Mouse (Mus musculus) cerebellum, postnatal 10 days (tissue): ENCODE data around the gene Apob.
A peak's percentile ranks its signal among the peaks of the same experiment; 100 is the strongest.
"Not testable (repeated sequence)": the region's sequence is repeated elsewhere in the genome, so short reads cannot be mapped to it uniquely, and the experiment has no call there.

Experiments used
- DNase-seq, 2 experiments: peaks; one replicate each; pipeline ENCODE4 v3.0.0; 2021; ENCODE audit warnings: mixed read lengths in 2 of 2

The Apob gene

GRCm38 (mm10) chr12:7977466-7978189, at the start of gene Apob:
Apob (plus strand) TSS chr12:7977648.
- DNase-seq: peak in 1 of 2 experiments; percentile 11

DNA sequence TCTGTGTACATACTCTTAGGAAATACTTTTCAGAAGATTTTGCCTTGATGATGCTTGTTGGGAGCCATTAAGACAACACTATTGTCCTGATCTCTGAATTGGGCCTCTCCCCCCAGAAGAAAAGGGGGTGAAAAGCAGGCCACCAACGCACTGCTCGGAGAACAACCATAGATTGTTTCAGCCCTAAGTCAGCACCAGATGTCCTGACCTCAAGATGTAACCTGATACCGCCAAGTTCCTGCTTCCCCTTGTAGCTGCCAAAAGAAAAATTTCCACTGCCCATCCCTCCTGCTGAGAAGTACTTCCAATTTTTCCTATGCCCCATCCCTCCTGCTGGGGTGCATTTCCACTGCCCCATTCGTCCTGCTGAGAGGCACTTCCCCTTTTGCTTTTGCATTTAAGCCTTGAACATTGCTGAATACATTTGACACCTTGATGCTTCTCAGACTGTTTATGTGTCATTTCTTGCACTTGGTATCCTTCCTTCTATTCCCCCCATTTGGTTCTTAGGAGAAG, 45.0 kb upstream of the Apob start:
- no peak for DNase-seq

- DNase-seq: no peak
Observed at GRCm38 (mm10) chr12:7950098-7950745, 27.2 kb upstream of the Apob start.

DNA sequence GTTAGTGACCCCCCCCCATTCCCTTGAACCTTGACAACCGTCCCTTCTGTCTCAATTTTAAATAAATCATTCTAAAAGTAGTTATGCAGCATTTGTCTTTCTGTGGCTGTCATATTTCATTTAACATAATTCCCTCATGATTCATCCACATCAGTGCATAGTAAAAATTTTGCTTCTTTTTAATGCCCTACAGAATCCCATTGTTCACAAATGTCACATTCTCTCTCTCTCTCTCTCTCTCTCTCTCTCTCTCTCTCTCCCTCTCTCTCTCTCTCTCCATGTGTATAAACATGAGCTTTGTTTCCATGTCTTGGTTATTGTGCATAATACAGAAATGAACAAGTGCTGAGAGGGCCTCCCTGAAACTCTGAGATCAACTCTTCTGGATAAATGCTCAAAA, 18.6 kb upstream of the Apob start:
- no peak for DNase-seq

DNA sequence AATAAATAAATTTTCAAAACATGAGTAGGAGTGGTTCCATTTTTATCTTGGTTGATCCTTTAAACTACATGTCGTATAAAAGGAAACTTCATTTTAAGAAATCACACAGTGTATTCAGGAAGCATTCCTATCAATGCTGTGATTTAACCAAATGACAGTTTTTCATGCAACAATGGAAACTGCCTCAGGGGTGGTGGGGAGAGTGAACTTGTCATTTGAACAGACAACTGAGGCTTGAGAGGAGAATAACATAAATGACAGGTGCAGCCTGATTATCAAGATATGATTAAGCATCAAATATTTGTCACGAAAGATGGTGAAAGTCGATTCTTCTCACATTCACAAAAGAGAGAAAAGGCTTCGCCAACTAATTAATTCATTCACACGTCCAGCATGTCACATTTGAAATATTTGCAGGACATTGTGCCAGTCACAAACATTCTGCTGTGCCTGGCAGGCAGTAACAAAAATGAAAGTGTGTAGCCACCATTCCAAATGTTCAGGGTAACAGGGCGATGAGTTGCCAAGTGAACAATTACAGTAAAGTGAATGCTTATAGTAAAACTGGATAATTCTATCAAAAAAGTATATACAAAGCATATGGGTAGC, 18.0 kb upstream of the Apob start:
- DNase-seq: peak; percentile 12 to 35

- DNase-seq: peak in 1 of 2 experiments; percentile 28
Observed at GRCm38 (mm10) chr12:7962314-7962927, 15.0 kb upstream of the Apob start.

DNA sequence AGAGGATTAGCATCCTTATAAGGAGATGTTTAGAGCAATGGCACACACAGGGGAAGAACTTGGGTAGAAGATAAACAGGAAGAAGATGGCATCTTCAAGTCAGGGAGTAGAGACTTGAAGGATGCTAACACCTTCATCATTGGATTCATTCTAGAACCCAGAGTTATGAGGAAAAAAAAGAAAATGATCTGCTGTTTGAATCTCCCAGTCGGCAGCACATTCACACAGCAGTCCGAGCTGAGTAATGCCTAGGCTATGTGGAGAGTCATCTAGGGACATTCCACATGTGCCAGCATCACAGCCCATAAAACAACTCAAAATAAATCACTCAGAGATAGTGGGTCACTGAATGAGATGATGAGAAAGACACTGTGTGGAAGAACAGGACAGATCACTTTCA, 10.2 kb upstream of the Apob start:
- no peak for DNase-seq

DNA sequence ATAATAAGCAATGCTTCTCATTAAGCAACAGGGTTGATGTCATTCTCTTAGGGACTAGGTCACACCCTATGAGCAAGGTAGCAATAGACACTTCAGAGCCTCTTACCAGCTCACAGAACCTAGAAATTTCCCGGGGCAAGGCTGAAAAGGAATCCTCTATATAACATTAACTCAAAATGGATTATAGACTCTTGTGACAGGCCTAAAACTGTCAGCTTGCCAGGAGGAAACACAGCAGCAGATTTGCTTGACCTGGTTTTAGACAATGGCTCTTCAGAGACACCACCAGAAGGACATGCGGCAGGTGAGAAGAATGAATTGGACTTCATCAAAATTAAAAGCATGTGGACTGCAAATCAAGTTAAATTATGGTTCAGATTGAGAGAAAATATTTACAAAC, 7.1 kb upstream of the Apob start:
- peak in 1 of 2 experiments; percentile 11 for DNase-seq

- DNase-seq: no peak
Observed at GRCm38 (mm10) chr12:7970817-7971216, 6.6 kb upstream of the Apob start.

DNA sequence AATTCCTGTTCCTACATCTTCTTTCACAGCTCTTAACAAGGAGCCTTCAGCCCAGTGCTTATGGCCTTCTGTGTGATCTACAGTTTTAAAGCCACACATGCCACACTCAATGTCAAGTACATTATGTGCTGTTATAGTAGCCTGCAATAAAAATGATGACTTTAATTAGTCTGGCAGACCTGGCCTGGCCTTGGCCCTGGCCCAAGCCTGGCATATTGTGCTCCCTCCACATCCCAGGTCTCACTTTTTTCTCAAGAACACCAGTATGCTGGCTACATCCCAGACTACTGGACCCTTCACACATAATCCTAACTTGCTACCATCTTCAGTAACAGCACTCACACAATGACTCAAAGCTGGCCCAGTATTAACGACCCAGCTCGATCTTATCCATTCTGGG, 5.7 kb upstream of the Apob start:
- peak; percentile 48 to 67 for DNase-seq

- DNase-seq: no peak
Observed at GRCm38 (mm10) chr12:7973773-7974322, 3.6 kb upstream of the Apob start.

DNA sequence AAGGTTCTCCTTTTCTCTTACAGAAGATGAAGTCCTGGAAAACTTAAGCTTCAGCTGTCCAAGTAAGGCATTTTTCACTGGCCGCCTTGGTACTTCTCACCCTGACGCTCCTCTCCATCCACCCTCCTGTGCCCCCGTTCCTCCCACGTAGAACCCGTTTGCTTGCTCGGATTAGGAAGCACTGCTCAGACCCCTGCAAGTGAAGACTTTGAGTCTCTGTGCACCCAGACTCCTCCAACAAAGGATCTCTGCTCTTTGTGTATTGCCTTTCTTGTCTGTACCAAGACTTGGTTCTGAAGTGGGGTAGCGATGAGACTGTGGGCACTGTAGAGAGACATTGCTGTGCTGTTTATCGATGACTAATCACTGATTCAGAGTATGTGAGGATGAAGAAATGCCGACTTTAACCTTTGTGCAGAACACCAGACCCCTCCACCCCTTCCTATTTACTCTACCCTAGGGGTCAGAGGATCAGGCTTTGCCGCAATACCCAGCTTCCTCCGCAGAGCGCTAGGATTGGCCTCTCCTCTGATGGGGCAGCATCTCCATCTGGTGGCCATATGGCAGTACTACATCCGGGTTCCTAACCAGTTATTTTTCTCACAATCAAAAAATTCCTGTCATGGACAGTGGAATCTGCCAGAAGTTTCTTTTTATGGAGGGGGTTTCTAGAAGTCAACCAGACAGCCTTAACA, 889 bp downstream of the Apob start:
- DNase-seq: peak; percentile 86 to 89

GRCm38 (mm10) chr12:7984411-7984810, 7.0 kb downstream of the Apob start:
- DNase-seq: no peak

DNA sequence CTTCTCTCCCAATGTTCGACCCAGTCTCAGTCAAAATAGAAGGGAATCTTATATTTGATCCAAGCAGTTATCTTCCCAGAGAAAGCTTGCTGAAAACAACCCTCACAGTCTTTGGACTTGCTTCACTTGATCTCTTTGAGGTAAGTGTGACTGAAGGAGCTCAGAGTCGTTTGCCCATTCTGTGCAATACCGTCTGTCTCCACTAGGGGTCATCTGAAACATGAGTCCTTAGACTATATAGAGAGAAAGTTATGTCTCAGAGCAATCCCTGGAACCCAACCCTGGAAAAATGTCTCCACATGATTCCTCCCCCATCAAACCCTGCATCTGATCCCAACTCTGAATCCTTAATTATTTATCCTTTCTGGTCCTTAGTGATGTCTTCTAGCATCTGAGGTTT, 13.4 kb downstream of the Apob start:
- peak; percentile 82 to 88 for DNase-seq

DNA sequence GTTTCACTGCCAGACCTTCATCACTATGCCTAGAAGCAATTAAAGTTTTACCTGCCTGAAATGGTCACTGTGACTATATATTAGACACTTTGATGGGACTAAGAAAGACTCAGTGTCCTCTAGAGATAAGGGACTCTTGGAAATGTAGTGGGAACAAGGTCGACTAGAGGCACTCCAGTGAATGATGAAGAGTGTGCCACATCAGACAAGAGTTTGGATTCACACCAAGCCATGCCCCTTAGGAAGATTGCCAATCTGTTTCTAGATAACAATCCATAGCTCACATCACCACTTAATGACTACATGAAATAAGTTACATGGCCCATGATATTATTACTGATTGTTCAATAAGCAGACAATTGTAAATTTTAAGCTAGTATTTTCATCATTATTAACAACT, 14.1 kb downstream of the Apob start:
- DNase-seq: no peak

- no peak for DNase-seq
Observed at GRCm38 (mm10) chr12:8020931-8021330, 43.5 kb downstream of the Apob start.

DNA sequence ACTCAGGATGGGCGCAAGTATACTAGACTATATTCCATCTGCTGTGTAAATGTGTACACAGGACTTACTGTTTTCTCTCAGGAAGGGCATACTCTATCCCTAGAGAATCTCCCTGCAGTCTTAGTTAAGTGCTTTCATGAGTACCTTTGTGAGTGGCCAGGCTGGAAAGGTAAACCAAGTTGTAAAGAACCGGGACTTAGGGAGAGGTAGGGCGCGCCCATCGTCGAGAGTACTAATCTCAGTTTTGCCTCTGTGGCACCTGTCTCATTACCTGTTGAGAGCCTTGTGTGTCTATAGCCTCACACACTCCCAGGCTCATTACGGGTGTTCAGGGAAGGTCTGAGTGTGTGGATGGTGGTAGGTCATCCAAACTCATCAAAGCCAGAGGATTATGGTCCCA, 52.1 kb downstream of the Apob start:
- no peak for DNase-seq

GRCm38 (mm10) chr12:8030057-8030456, 52.6 kb downstream of the Apob start:
- DNase-seq: no peak

GRCm38 (mm10) chr12:8031169-8031568, 53.7 kb downstream of the Apob start:
- not testable (repeated sequence) for DNase-seq

GRCm38 (mm10) chr12:8031595-8032358, 54.3 kb downstream of the Apob start:
- DNase-seq: peak; percentile 19 to 37

- DNase-seq: no peak
Observed at GRCm38 (mm10) chr12:8032359-8032755, 54.9 kb downstream of the Apob start.
